Mouse (Mus musculus): ENCODE results near the gene Fat2. TPM values are rescaled to one million over a fixed set of nuclear protein-coding genes. Genes with fewer than 3 reads are reported as not detected.

Fat2 gene
- polyA plus RNA-seq, 1 experiment from 2014 or later: 0.05 TPM

- no peak for DNase-seq (ENCODE audit: low spot score)
- ATAC-seq (replicated peaks; ENCODE audit: low FRiP score, low read depth): no peak
- H3K4me1 ChIP-seq (replicated peaks; ENCODE audit: insufficient read depth, low read length): no peaks in the 10 kb centered on the region
- no peak overlapping the region for H3K27ac ChIP-seq
- no peak for TF ChIP-seq CTCF (IDR thresholded peaks at IDR 0.05; ENCODE audit: low read depth)
- H3K36me3 ChIP-seq (ENCODE audit: insufficient read depth, low read length): no peaks in the 10 kb centered on the region
- H3K4me3 ChIP-seq (replicated peaks; ENCODE audit: low read depth, low read length): no peak overlapping the region
- H3K4me2 ChIP-seq (ENCODE audit: low read length): no peak overlapping the region
- no peaks in the 10 kb centered on the region for H3K27me3 ChIP-seq (ENCODE audit: insufficient read depth, low read length)
- no peaks in the 10 kb centered on the region for H3K9me3 ChIP-seq (replicated peaks; ENCODE audit: low read length)
- WGBS: 92% methylated on average over 5 of the region's 5 CpGs
- H3K9ac ChIP-seq (ENCODE audit: low read depth, low read length): no peak overlapping the region
Measured at GRCm38 (mm10) chr11:55293179-55293578, 43.2 kb downstream of the Fat2 start.

GRCm38 (mm10) chr11:55291901-55292300, 44.5 kb downstream of the Fat2 start:
- no peak for DNase-seq (ENCODE audit: low spot score)
- WGBS: 91% methylated on average over 7 of the region's 7 CpGs
- H3K9ac ChIP-seq (ENCODE audit: low read depth, low read length): no peak overlapping the region

GRCm38 (mm10) chr11:55289851-55290391, 46.4 kb downstream of the Fat2 start:
- H3K9ac ChIP-seq (ENCODE audit: low read depth, low read length): no peak overlapping the region
- no peaks in the 10 kb centered on the region for H3K27me3 ChIP-seq (ENCODE audit: insufficient read depth, low read length)
- no peaks in the 10 kb centered on the region for H3K36me3 ChIP-seq (ENCODE audit: insufficient read depth, low read length)
- H3K9me3 ChIP-seq (replicated peaks; ENCODE audit: low read length): no peaks in the 10 kb centered on the region
- no peak for TF ChIP-seq CTCF (IDR thresholded peaks at IDR 0.05; ENCODE audit: low read depth)
- no peaks in the 10 kb centered on the region for H3K4me1 ChIP-seq (replicated peaks; ENCODE audit: insufficient read depth, low read length)
- no peak overlapping the region for H3K4me2 ChIP-seq (ENCODE audit: low read length)
- no peak for ATAC-seq (replicated peaks; ENCODE audit: low FRiP score, low read depth)
- no peak overlapping the region for H3K4me3 ChIP-seq (replicated peaks; ENCODE audit: low read depth, low read length)
- WGBS: 66% methylated on average over 5 of the region's 5 CpGs
- H3K27ac ChIP-seq: no peak overlapping the region
- DNase-seq (ENCODE audit: low spot score): no peak

More at GRCm38 (mm10) chr11:55291901-55292300, 44.5 kb downstream of the Fat2 start:
- Histone ChIP-seq H3K9me3 (replicated peaks; ENCODE audit: low read length) (no peaks in the 10 kb centered on the region), H3K4me1 (replicated peaks; ENCODE audit: insufficient read depth, low read length) (no peaks in the 10 kb centered on the region), H3K36me3 (ENCODE audit: insufficient read depth, low read length) (no peaks in the 10 kb centered on the region), H3K27ac (no peak overlapping the region), H3K4me2 (ENCODE audit: low read length) (no peak overlapping the region), H3K27me3 (ENCODE audit: insufficient read depth, low read length) (no peaks in the 10 kb centered on the region), H3K4me3 (replicated peaks; ENCODE audit: low read depth, low read length) (no peak overlapping the region)
- ATAC-seq (replicated peaks; ENCODE audit: low FRiP score, low read depth): no peak
- TF ChIP-seq CTCF (IDR thresholded peaks at IDR 0.05; ENCODE audit: low read depth): no peak

GRCm38 (mm10) chr11:55274756-55275155, 61.6 kb downstream of the Fat2 start:
- Histone ChIP-seq H3K9me3 (replicated peaks; ENCODE audit: low read length) (no peaks in the 10 kb centered on the region), H3K27ac (no peak overlapping the region), H3K9ac (ENCODE audit: low read depth, low read length) (no peak overlapping the region), H3K4me1 (replicated peaks; ENCODE audit: insufficient read depth, low read length) (no peaks in the 10 kb centered on the region), H3K36me3 (ENCODE audit: insufficient read depth, low read length) (no peaks in the 10 kb centered on the region), H3K27me3 (ENCODE audit: insufficient read depth, low read length) (no peaks in the 10 kb centered on the region), H3K4me2 (ENCODE audit: low read length) (no peak overlapping the region), H3K4me3 (replicated peaks; ENCODE audit: low read depth, low read length) (no peak overlapping the region)
- DNase-seq (ENCODE audit: low spot score) (no peak), ATAC-seq (replicated peaks; ENCODE audit: low FRiP score, low read depth) (no peak)
- TF ChIP-seq CTCF (IDR thresholded peaks at IDR 0.05; ENCODE audit: low read depth): no peak
- WGBS: 73% methylated on average over 6 of the region's 6 CpGs

- no peak for TF ChIP-seq CTCF (IDR thresholded peaks at IDR 0.05; ENCODE audit: low read depth)
- no peak for DNase-seq (ENCODE audit: low spot score)
- no peaks in the 10 kb centered on the region for H3K4me1 ChIP-seq (replicated peaks; ENCODE audit: insufficient read depth, low read length)
- no peak overlapping the region for H3K9ac ChIP-seq (ENCODE audit: low read depth, low read length)
- H3K27ac ChIP-seq: no peak overlapping the region
- no peaks in the 10 kb centered on the region for H3K9me3 ChIP-seq (replicated peaks; ENCODE audit: low read length)
- no peaks in the 10 kb centered on the region for H3K27me3 ChIP-seq (ENCODE audit: insufficient read depth, low read length)
- H3K4me2 ChIP-seq (ENCODE audit: low read length): no peak overlapping the region
- H3K4me3 ChIP-seq (replicated peaks; ENCODE audit: low read depth, low read length): no peak overlapping the region
- no peaks in the 10 kb centered on the region for H3K36me3 ChIP-seq (ENCODE audit: insufficient read depth, low read length)
- ATAC-seq (replicated peaks; ENCODE audit: low FRiP score, low read depth): no peak
- 83% methylated on average over 6 of the region's 6 CpGs for WGBS
Measured at GRCm38 (mm10) chr11:55268580-55268979, 67.8 kb downstream of the Fat2 start.

- DNase-seq (ENCODE audit: low spot score) (no peak), ATAC-seq (replicated peaks; ENCODE audit: low FRiP score, low read depth) (no peak)
- TF ChIP-seq CTCF (IDR thresholded peaks at IDR 0.05; ENCODE audit: low read depth): no peak
- no peaks in the 10 kb centered on the region for H3K36me3 ChIP-seq (ENCODE audit: insufficient read depth, low read length)
- H3K9ac ChIP-seq (ENCODE audit: low read depth, low read length): no peak overlapping the region
- no peak overlapping the region for H3K27ac ChIP-seq
- H3K9me3 ChIP-seq (replicated peaks; ENCODE audit: low read length): no peaks in the 10 kb centered on the region
- WGBS: 29% methylated on average over 2 of the region's 2 CpGs
- no peak overlapping the region for H3K4me3 ChIP-seq (replicated peaks; ENCODE audit: low read depth, low read length)
- no peaks in the 10 kb centered on the region for H3K4me1 ChIP-seq (replicated peaks; ENCODE audit: insufficient read depth, low read length)
- H3K27me3 ChIP-seq (ENCODE audit: insufficient read depth, low read length): no peaks in the 10 kb centered on the region
- H3K4me2 ChIP-seq (ENCODE audit: low read length): no peak overlapping the region
Measured at GRCm38 (mm10) chr11:55265647-55266046, 70.7 kb downstream of the Fat2 start.

- 79% methylated on average over 2 of the region's 2 CpGs for WGBS
- DNase-seq (ENCODE audit: low spot score): no peak
- Histone ChIP-seq H3K36me3 (ENCODE audit: insufficient read depth, low read length) (no peaks in the 10 kb centered on the region), H3K27me3 (ENCODE audit: insufficient read depth, low read length) (no peaks in the 10 kb centered on the region), H3K4me3 (replicated peaks; ENCODE audit: low read depth, low read length) (no peak overlapping the region), H3K9me3 (replicated peaks; ENCODE audit: low read length) (no peaks in the 10 kb centered on the region), H3K4me1 (replicated peaks; ENCODE audit: insufficient read depth, low read length) (no peaks in the 10 kb centered on the region), H3K27ac (no peak overlapping the region), H3K9ac (ENCODE audit: low read depth, low read length) (no peak overlapping the region), H3K4me2 (ENCODE audit: low read length) (no peak overlapping the region)
- ATAC-seq (replicated peaks; ENCODE audit: low FRiP score, low read depth): no peak
- TF ChIP-seq CTCF (IDR thresholded peaks at IDR 0.05; ENCODE audit: low read depth): no peak
Measured at GRCm38 (mm10) chr11:55264318-55264717, 72.0 kb downstream of the Fat2 start.
